Mouse (Mus musculus) stomach, embryonic 15.5 days (tissue): ENCODE results near the gene Itprid2. TPM values are rescaled to one million over a fixed set of nuclear protein-coding genes. Genes with fewer than 3 reads are reported as not detected.

ENCODE experiments used
- ATAC-seq: fragments of 200-750 bp; cut with Nextera tagmentation; 2 replicates; pipeline ENCODE4 v1.8.0; 2017; ENCODE audit warnings: low read depth, moderate number of reproducible peaks, moderate TSS enrichment; ENCODE audit not compliant: insufficient read depth, low FRiP score
- H3K27ac ChIP-seq: fragments of 300-500 bp; sonication (generic); 2 replicates; pipeline ENCODE4 v1.5.1; 2015; ENCODE audit warnings: mild to moderate bottlenecking, inconsistent platforms
- H3K27me3 ChIP-seq: fragments of 300-500 bp; sonication (generic); replicated peaks from 2 replicates; pipeline ENCODE4 v1.6.1; 2015; ENCODE audit warnings: inconsistent platforms
- H3K36me3 ChIP-seq: fragments of 300-500 bp; sonication (generic); 2 replicates; pipeline ENCODE4 v1.6.1; 2015; ENCODE audit warnings: inconsistent platforms
- H3K4me1 ChIP-seq: fragments of 300-500 bp; sonication (generic); 2 replicates; pipeline ENCODE4 v1.6.1; 2015; ENCODE audit warnings: inconsistent platforms
- H3K4me2 ChIP-seq: fragments of 300-500 bp; sonication (generic); 2 replicates; pipeline ENCODE4 v1.6.1; 2015; ENCODE audit warnings: mild to moderate bottlenecking, inconsistent platforms
- H3K4me3 ChIP-seq: fragments of 300-500 bp; sonication (generic); replicated peaks from 2 replicates; pipeline ENCODE4 v1.5.1; 2015; ENCODE audit warnings: inconsistent platforms
- H3K9ac ChIP-seq: fragments of 300-500 bp; sonication (generic); 2 replicates; pipeline ENCODE4 v1.6.1; 2015; ENCODE audit warnings: inconsistent platforms
- H3K9me3 ChIP-seq: fragments of 300-500 bp; sonication (generic); 2 replicates; pipeline ENCODE4 v1.6.1; 2016; ENCODE audit warnings: inconsistent platforms
- WGBS: fragments of 180-500 bp; shearing (Covaris S2); methylation state at CpG from one replicate; pipeline ENCODE4 v1.1.7; 2015; 5-methylcytosine and 5-hydroxymethylcytosine counted together
- polyA plus RNA-seq: library from polyadenylated mRNA; unstranded; fragments of >200 nt; fragmentation: Nextera tagmentation; extraction: Ambion mirVana; gene quantifications from 2 replicates; pipeline ENCODE4 v1.2.1, GENCODE M21; 2015

The Itprid2 gene
- polyA plus RNA-seq, 1 experiment from 2014 or later, result 20.8 TPM

DNA sequence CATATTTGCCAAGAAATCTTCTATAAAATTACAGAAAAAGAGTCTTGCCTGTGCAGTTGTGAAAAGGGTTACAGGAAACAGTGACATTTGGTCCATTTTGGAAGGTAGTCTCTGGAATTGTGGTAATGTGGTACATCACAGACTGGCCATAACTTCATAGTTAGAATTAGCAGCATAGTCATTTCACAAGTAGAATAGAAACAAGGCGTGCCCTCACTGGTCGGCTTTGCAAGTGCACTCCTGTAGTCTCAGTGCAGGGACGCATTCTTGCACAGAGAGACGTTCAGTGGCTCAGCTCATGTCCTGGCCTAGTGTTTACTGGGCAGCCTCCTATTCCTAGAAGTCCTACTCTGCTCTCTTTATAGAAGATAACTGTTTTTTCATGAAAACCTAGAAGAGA lies 17.4 kb downstream of the Itprid2 start:
- peaks cover 4% of the 10 kb centered on the region; the same call in 1 of the 2 replicates for H3K4me1 ChIP-seq
- no peaks in the 10 kb centered on the region for H3K9me3 ChIP-seq
- H3K27ac ChIP-seq, result no peak overlapping the region
- no peak for ATAC-seq
- WGBS, result 83% methylated on average over 4 of the region's 4 CpGs
- no peaks in the 10 kb centered on the region for H3K27me3 ChIP-seq
- peaks cover 16% of the 10 kb centered on the region; the same call in 1 of the 2 replicates for H3K36me3 ChIP-seq
- no peak overlapping the region for H3K4me3 ChIP-seq
- H3K4me2 ChIP-seq, result no peak overlapping the region
- H3K9ac ChIP-seq, result no peak overlapping the region

DNA sequence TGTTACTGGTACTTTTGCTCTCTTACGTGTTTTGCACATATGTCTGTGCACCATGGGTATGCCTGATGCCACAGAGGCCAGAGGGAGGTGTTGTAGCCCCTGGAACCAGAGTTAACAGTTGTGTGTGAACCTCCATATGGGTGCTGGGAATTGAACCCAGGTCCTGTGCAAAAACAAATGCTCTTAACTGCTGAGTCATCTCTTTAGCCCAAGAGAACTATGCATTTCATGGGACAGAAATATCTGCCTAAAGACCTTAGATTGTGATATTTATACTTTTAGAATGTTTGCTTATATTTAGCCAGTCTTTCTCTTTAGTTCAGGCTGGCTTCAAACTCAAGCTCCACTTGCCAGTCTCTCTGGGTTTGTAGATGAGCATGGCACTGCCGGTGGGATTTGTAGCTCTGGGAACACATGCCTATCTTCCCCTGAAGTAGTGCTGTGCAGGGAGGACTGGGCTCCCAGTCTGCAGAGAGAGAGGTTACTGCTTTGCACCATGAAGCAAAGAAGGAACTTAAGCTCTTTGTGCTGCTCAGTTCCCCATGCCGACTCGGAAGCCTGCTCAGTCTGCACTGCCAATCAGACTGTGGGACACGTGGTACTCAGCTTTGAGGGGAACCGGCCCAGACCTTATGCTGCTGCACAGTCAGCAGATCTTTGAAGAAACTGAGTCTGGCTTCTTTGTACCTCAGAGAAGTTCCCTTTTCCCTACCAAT lies 18.1 kb downstream of the Itprid2 start:
- Histone ChIP-seq H3K4me3 (no peak overlapping the region), H3K36me3 (peaks cover 21% of the 10 kb centered on the region), H3K9ac (no peak overlapping the region), H3K9me3 (no peaks in the 10 kb centered on the region), H3K4me2 (no peak overlapping the region), H3K27me3 (no peaks in the 10 kb centered on the region), H3K27ac (peak overlapping the region; percentile 13; the same call in 1 of the 2 replicates), H3K4me1 (peaks cover 4% of the 10 kb centered on the region; the same call in 1 of the 2 replicates)
- 79% methylated on average over 6 of the region's 6 CpGs for WGBS
- ATAC-seq, result no peak; the same call in 1 of the 2 replicates

GRCm38 (mm10) chr2:79653809-79654164 lies 18.6 kb downstream of the Itprid2 start:
- Histone ChIP-seq H3K27ac (peak overlapping the region; percentile 13; the same call in 1 of the 2 replicates), H3K9ac (no peak overlapping the region), H3K4me3 (no peak overlapping the region), H3K4me1 (peaks cover 4% of the 10 kb centered on the region; the same call in 1 of the 2 replicates), H3K4me2 (no peak overlapping the region), H3K27me3 (no peaks in the 10 kb centered on the region), H3K9me3 (no peaks in the 10 kb centered on the region), H3K36me3 (peaks cover 26% of the 10 kb centered on the region)
- ATAC-seq, result no peak
- WGBS, result 60% methylated on average over 2 of the region's 2 CpGs

GRCm38 (mm10) chr2:79657062-79657461 lies 21.9 kb downstream of the Itprid2 start:
- H3K27me3 ChIP-seq, result no peaks in the 10 kb centered on the region
- H3K4me1 ChIP-seq, result peaks cover 4% of the 10 kb centered on the region; the same call in 1 of the 2 replicates
- no peak overlapping the region for H3K4me2 ChIP-seq
- no peaks in the 10 kb centered on the region for H3K9me3 ChIP-seq
- WGBS, result 82% methylated on average over 8 of the region's 8 CpGs
- H3K4me3 ChIP-seq, result no peak overlapping the region
- no peak overlapping the region for H3K9ac ChIP-seq
- no peak for ATAC-seq
- H3K27ac ChIP-seq, result no peak overlapping the region
- H3K36me3 ChIP-seq, result peaks cover 43% of the 10 kb centered on the region

DNA sequence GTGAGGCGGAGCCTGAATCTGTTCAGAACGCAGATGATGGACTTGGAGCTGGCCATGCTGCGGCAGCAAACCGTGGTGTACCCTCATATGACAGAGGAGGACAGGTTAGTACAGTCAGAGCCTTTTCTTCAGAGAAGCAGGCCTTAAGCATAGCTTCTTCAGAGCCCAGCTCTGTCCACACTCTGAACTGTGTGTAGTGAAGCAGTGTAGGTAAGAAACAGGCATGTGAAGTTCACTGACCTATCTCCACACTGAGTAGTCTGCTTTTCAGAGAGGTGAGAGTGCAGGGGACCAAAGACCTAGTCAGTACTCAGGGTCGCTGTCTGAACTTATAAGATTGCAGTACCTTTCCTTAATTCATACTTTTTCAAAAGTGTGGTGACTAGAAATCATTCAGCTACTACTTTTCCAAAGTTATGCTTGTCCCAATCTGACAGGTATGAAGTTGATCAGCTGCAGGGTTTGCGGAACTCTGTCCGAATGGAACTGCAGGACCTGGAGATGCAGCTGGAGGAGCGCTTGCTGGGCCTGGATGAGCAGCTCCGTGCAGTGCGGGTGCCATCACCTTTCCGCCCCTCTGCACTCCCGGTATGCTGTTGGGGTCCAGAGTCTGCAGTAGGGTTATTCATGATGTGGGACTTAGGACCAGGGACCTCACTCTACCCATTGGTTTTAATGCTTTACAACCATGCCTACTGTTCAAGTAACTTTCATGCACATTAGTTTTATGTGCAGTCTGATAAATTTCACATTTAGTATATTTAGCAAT lies 25.4 kb downstream of the Itprid2 start:
- Histone ChIP-seq H3K4me1 (no peaks in the 10 kb centered on the region), H3K4me2 (no peak overlapping the region), H3K27me3 (no peaks in the 10 kb centered on the region), H3K4me3 (no peak overlapping the region), H3K27ac (no peak overlapping the region), H3K9ac (no peak overlapping the region), H3K9me3 (no peaks in the 10 kb centered on the region), H3K36me3 (peaks cover 43% of the 10 kb centered on the region)
- WGBS, result 90% methylated on average over 12 of the region's 12 CpGs
- no peak for ATAC-seq

DNA sequence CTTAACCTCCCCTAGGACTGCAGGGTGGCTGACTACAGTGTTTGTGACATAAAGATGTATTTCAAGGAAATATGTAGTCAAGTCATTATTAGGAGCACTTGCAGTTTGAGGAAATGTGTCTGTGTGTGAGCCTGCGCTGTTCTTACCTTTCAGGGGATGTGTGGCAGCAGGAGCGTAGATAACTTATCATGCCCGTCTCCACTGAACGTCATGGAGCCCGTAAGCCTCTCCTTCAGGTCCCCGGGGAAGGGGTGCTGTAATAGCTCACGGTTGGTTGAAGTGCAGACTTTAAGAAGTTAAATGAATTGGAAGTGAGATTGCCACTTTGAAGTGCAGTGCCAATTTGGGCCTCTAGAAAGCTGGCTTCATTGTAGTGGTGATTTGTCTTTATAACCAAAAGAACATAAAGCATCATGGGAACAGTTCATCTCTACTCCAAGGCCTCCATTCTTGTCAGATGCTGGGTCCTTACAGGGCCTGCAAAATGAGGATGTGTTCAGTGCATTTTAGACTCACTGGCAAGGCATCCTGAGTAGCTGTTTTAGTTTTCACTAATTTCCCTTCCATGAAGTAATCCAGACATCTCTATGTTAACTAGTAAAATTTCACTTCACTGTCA lies 26.4 kb downstream of the Itprid2 start:
- 70% methylated on average over 7 of the region's 7 CpGs for WGBS
- peaks cover 42% of the 10 kb centered on the region for H3K36me3 ChIP-seq

GRCm38 (mm10) chr2:79664532-79665286 lies 29.6 kb downstream of the Itprid2 start:
- 74% methylated on average over 3 of the region's 3 CpGs for WGBS
- H3K27me3 ChIP-seq, result no peaks in the 10 kb centered on the region
- peaks cover 26% of the 10 kb centered on the region for H3K36me3 ChIP-seq
- H3K9me3 ChIP-seq, result no peaks in the 10 kb centered on the region
- no peak overlapping the region for H3K9ac ChIP-seq
- no peaks in the 10 kb centered on the region for H3K4me1 ChIP-seq
- no peak overlapping the region for H3K4me2 ChIP-seq
- ATAC-seq, result no peak
- no peak overlapping the region for H3K4me3 ChIP-seq
- H3K27ac ChIP-seq, result no peak overlapping the region; the same call in 1 of the 2 replicates

More for the DNA sequence above, 26.4 kb downstream of the Itprid2 start:
- Histone ChIP-seq H3K27me3 (no peaks in the 10 kb centered on the region), H3K4me3 (no peak overlapping the region), H3K27ac (no peak overlapping the region), H3K9me3 (no peaks in the 10 kb centered on the region), H3K4me2 (no peak overlapping the region), H3K9ac (no peak overlapping the region), H3K4me1 (no peaks in the 10 kb centered on the region)
- no peak for ATAC-seq

DNA sequence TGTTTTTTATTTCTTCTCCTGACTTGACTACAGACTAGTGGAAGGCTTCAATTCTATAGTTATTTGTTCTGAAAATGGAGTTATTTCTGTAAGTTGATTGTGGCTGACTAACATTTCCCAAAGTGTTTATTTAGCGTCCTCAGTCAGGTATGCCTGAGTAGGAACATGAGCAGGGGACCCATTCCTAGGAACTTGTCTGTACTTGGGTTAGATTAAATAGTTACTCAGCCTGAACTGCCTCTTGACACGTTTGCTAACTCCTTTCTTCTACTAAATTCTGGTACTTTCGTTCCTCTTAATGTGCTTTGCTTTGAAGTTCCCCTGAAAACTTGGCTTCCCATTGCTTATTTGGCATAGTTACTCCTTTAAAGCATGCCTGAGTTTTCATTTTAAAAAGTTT lies 30.3 kb downstream of the Itprid2 start:
- Histone ChIP-seq H3K4me2 (no peak overlapping the region), H3K4me3 (no peak overlapping the region), H3K27ac (peak overlapping the region; percentile 28; the same call in 1 of the 2 replicates), H3K27me3 (no peaks in the 10 kb centered on the region), H3K4me1 (no peaks in the 10 kb centered on the region), H3K9ac (no peak overlapping the region), H3K36me3 (peaks cover 24% of the 10 kb centered on the region), H3K9me3 (no peaks in the 10 kb centered on the region)
- ATAC-seq, result no peak
- WGBS, result 45% methylated on average over 3 of the region's 3 CpGs

DNA sequence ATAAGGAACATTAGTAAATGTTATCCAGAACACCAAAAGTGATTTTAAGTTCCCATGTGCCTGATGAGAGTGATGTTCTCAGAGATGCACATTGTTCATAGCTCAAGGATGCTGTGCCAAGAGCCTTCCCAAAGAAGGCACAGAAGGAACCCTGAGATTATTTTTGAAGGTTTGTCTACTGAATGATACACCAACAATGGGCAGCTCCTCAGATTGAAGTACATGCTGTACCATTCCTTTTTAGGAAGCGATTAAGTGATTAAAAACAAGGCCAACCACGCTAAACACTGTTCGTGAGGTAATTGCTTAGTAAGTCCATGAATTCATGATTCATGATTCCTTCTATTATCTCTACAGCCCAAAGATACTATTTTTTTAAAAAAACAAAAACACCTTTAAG lies 40.1 kb downstream of the Itprid2 start:
- no peak for ATAC-seq
- H3K4me1 ChIP-seq, result no peaks in the 10 kb centered on the region
- peaks cover 8% of the 10 kb centered on the region; the same call in 1 of the 2 replicates for H3K36me3 ChIP-seq
- WGBS, result 89% methylated on average over 3 of the region's 3 CpGs
- H3K4me2 ChIP-seq, result no peak overlapping the region
- no peak overlapping the region for H3K27ac ChIP-seq
- no peaks in the 10 kb centered on the region for H3K9me3 ChIP-seq
- no peak overlapping the region for H3K9ac ChIP-seq
- no peak overlapping the region for H3K4me3 ChIP-seq
- H3K27me3 ChIP-seq, result no peaks in the 10 kb centered on the region

DNA sequence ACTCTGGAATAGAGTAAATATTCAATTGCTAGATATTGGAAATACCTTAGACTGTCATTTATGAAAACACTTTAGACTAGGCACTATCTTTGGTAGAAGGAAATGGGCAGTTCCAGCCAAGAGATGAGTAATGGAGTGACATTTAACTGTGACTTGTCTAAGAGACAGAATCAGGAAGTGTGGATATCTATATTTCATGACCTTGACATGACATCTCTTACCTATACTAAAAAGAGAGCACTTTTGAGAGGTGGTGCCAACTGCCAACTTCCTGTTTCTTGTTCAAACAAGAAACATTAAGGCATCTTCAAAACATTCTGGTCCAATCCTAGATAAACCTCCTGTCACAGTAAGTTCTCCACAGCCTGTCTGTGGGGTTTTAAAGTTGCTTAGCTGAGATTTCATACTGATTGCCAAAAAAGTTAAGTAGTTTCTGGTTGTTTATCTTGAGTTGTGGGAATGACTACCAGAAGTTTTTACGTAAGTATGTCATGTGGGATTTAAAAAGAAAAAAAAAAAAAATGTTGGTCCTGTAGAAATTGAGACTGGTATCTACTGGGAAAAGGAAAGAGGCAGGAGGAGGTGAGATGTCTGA lies 42.6 kb downstream of the Itprid2 start:
- Histone ChIP-seq H3K4me3 (no peak overlapping the region), H3K9me3 (no peaks in the 10 kb centered on the region), H3K4me1 (no peaks in the 10 kb centered on the region), H3K9ac (no peak overlapping the region), H3K27ac (no peak overlapping the region), H3K27me3 (no peaks in the 10 kb centered on the region), H3K36me3 (no peaks in the 10 kb centered on the region), H3K4me2 (no peak overlapping the region)
- ATAC-seq, result no peak
- WGBS, result 36% methylated on average over 1 of the region's 1 CpGs

GRCm38 (mm10) chr2:79681672-79682071 lies 46.5 kb downstream of the Itprid2 start:
- no peak overlapping the region for H3K9ac ChIP-seq
- no peaks in the 10 kb centered on the region for H3K27me3 ChIP-seq
- no peak overlapping the region for H3K4me3 ChIP-seq
- no peak for ATAC-seq
- no peaks in the 10 kb centered on the region for H3K36me3 ChIP-seq
- no peak overlapping the region for H3K4me2 ChIP-seq
- 50% methylated on average over 4 of the region's 4 CpGs for WGBS
- no peaks in the 10 kb centered on the region for H3K4me1 ChIP-seq
- no peaks in the 10 kb centered on the region for H3K9me3 ChIP-seq
- H3K27ac ChIP-seq, result no peak overlapping the region
